21 mouse cellular contexts compared by ENCODE assay signal in the genomic region with DNA sequence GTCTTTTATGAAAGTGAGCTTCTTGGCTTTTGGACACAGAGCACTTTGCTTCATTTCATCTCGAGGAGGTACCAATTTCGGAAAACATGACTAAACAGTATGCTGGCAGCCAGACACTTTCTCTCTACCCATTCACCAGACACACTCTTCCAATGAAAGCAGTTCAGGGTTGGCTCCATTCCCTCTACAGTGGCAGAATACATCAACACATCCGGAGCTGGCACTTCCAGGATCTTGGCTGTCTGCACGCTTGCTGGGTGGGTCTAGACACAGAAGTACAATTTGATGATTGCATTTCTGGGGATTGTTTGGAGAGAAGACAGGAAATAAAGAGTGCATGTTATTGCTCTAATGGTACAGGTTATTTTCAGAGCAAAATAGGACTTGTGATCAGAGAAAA. TPM values are rescaled to one million over a fixed set of nuclear protein-coding genes. Genes with fewer than 3 reads are reported as not detected.
DNase-seq lines count a peak whose midpoint lies in the region; ATAC-seq and TF ChIP-seq lines count a peak whose summit lies in the region.
"Had no signal": no experiment of that assay in that cellular context is flagged by ENCODE, and none has a peak within 500 bp of the region (broad histone marks: within the 10 kb centered on the region; RNA-seq: fewer than 3 reads in every experiment).

No protein-coding gene starts in this region.

- TF ChIP-seq CTCF in lung, postnatal 0 days (IDR thresholded peaks at IDR 0.05): no peak

- H3K4me1 ChIP-seq in forebrain, embryonic 16.5 days (replicated peaks; ENCODE audit: control insufficient read depth, insufficient read depth, low read length): no peaks in the 10 kb centered on the region
- no peaks in the 10 kb centered on the region for H3K4me1 ChIP-seq in forebrain, embryonic 13.5 days
- no peaks in the 10 kb centered on the region for H3K4me1 ChIP-seq in lung, postnatal 0 days (ENCODE audit: insufficient read depth, low read depth, low read length)
- H3K4me1 ChIP-seq: embryonic facial prominence, embryonic 15.5 days; midbrain, embryonic 15.5 days had no signal

- no peaks in the 10 kb centered on the region for H3K9me3 ChIP-seq in forebrain, embryonic 16.5 days (ENCODE audit: control insufficient read depth, low read length)
- H3K9me3 ChIP-seq in forebrain, embryonic 13.5 days (replicated peaks): no peaks in the 10 kb centered on the region
- H3K9me3 ChIP-seq in lung, postnatal 0 days (ENCODE audit: low read length): no peaks in the 10 kb centered on the region
- H3K9me3 ChIP-seq: embryonic facial prominence, embryonic 15.5 days; midbrain, embryonic 15.5 days had no signal

- no peak overlapping the region for H3K27ac ChIP-seq in forebrain, embryonic 16.5 days (ENCODE audit: low read length)
- no peak overlapping the region for H3K27ac ChIP-seq in forebrain, embryonic 13.5 days
- H3K27ac ChIP-seq in lung, postnatal 0 days (ENCODE audit: low read length): no peak overlapping the region
- H3K27ac ChIP-seq: embryonic facial prominence, embryonic 15.5 days; left cerebral cortex, adult 2 months; macrophage; midbrain, embryonic 15.5 days had no signal

- 71% methylated on average over 4 of the region's 4 CpGs for WGBS in forebrain, embryonic 16.5 days
- WGBS in forebrain, embryonic 13.5 days: 89% methylated on average over 4 of the region's 4 CpGs
- 51% methylated on average over 4 of the region's 4 CpGs for WGBS in lung, postnatal 0 days

- peak; percentile 50 for ATAC-seq in forebrain, embryonic 16.5 days
- ATAC-seq in forebrain, embryonic 13.5 days: no peak
- ATAC-seq in lung, postnatal 0 days: peak; percentile 43
- ATAC-seq in granulocyte monocyte progenitor cell, adult 5-6 weeks (replicated peaks; ENCODE audit: poor library complexity, severe bottlenecking): no peak
- ATAC-seq: activated CD4-positive, CD25-positive, alpha-beta regulatory T cell, adult 4 months; intestine, postnatal 0 days; midbrain, embryonic 15.5 days had no signal

- peak; percentile 7; the same call in 1 of the 2 replicates for TF ChIP-seq EP300 in lung, postnatal 0 days (IDR thresholded peaks at IDR 0.05)

- H3K36me3 ChIP-seq in forebrain, embryonic 16.5 days (ENCODE audit: control insufficient read depth, insufficient read depth): no peaks in the 10 kb centered on the region
- H3K36me3 ChIP-seq in forebrain, embryonic 13.5 days (ENCODE audit: poor library complexity, severe bottlenecking): no peaks in the 10 kb centered on the region
- H3K36me3 ChIP-seq in lung, postnatal 0 days (ENCODE audit: insufficient read depth, low read length): no peaks in the 10 kb centered on the region
- H3K36me3 ChIP-seq: embryonic facial prominence, embryonic 15.5 days; midbrain, embryonic 15.5 days had no signal

- no peak overlapping the region for H3K4me2 ChIP-seq in forebrain, embryonic 16.5 days (ENCODE audit: low read length)
- H3K4me2 ChIP-seq in forebrain, embryonic 13.5 days: no peak overlapping the region
- no peak overlapping the region for H3K4me2 ChIP-seq in lung, postnatal 0 days (replicated peaks; ENCODE audit: low read depth, low read length)
- H3K4me2 ChIP-seq: embryonic facial prominence, embryonic 15.5 days; midbrain, embryonic 15.5 days had no signal

- H3K27me3 ChIP-seq in forebrain, embryonic 16.5 days (replicated peaks; ENCODE audit: control insufficient read depth, insufficient read depth, low read length): no peaks in the 10 kb centered on the region
- H3K27me3 ChIP-seq in forebrain, embryonic 13.5 days: no peaks in the 10 kb centered on the region
- no peaks in the 10 kb centered on the region for H3K27me3 ChIP-seq in lung, postnatal 0 days (replicated peaks; ENCODE audit: insufficient read depth, low read length)
- H3K27me3 ChIP-seq: embryonic facial prominence, embryonic 15.5 days; midbrain, embryonic 15.5 days had no signal

- no peak overlapping the region for H3K9ac ChIP-seq in forebrain, embryonic 16.5 days (replicated peaks; ENCODE audit: low read depth, low read length)
- H3K9ac ChIP-seq in forebrain, embryonic 13.5 days: no peak overlapping the region
- no peak overlapping the region for H3K9ac ChIP-seq in lung, postnatal 0 days (replicated peaks; ENCODE audit: low read depth)
- H3K9ac ChIP-seq: embryonic facial prominence, embryonic 15.5 days; midbrain, embryonic 15.5 days had no signal

- DNase-seq in kidney, postnatal 14 days: peak; percentile 29
- DNase-seq in kidney, postnatal 10 days: no peak
- DNase-seq in NIH3T3 (ENCODE audit: low read depth): peak; percentile 27
- peak; percentile 37 for DNase-seq in lung, postnatal 0 days (ENCODE audit: low spot score)
- no peak for DNase-seq in cerebellum, postnatal 36 days
- DNase-seq: cerebellum, postnatal 25 days; liver; thymus, postnatal 25 days had no signal

- H3K4me3 ChIP-seq in forebrain, embryonic 16.5 days (replicated peaks; ENCODE audit: low read length): no peak overlapping the region
- no peak overlapping the region for H3K4me3 ChIP-seq in forebrain, embryonic 13.5 days
- H3K4me3 ChIP-seq in lung, postnatal 0 days (ENCODE audit: low read depth, low read length): no peak overlapping the region
- H3K4me3 ChIP-seq: embryonic facial prominence, embryonic 15.5 days; left cerebral cortex, adult 2 months; midbrain, embryonic 15.5 days had no signal

RNA-seq across cellular contexts. Expression of gene Gm21897, which starts 21.8 kb away (rescaled TPM):
- not detected in 2 replicates for polyA plus RNA-seq in forebrain, embryonic 16.5 days (2015; fragmentation: Nextera tagmentation; extraction: Ambion mirVana)
- polyA plus RNA-seq in forebrain, embryonic 13.5 days (2015; fragmentation: Nextera tagmentation; extraction: Ambion mirVana): not detected in 2 replicates
- polyA plus RNA-seq in lung, postnatal 0 days (2015; fragmentation: Nextera tagmentation; extraction: Ambion mirVana): not detected in 2 replicates
- not detected in 2 replicates for total RNA-seq in granulocyte monocyte progenitor cell, adult 5-6 weeks (2014; fragmentation: Nextera tagmentation)
- total RNA-seq in granulocyte monocyte progenitor cell, adult 5-6 weeks (2017): not detected in 2 replicates
- total RNA-seq: hematopoietic stem cell, adult 5-6 weeks; left cerebral cortex, adult 2 months; MEL; neutrophil, adult 5-6 weeks had no signal
- polyA plus RNA-seq: activated CD4-positive, CD25-positive, alpha-beta regulatory T cell, adult 4 months; embryonic facial prominence, embryonic 15.5 days; intestine, postnatal 0 days; midbrain, embryonic 15.5 days; stomach, embryonic 14.5 days had no signal

Comparison
In these comparisons a context has a peak if more than half of its experiments do, and no peak if none do; other contexts are left out.
1. ATAC-seq: peak in forebrain, embryonic 16.5 days (single experiment) and lung, postnatal 0 days (single experiment); none in forebrain, embryonic 13.5 days (single experiment) and granulocyte monocyte progenitor cell, adult 5-6 weeks (single experiment).
2. DNase-seq: peak in kidney, postnatal 14 days (single experiment), NIH3T3 (single experiment) and lung, postnatal 0 days (single experiment); none in kidney, postnatal 10 days (single experiment) and cerebellum, postnatal 36 days (0 of 2).